Mouse (Mus musculus): ENCODE measurements around the gene C2cd3.

- TF ChIP-seq CTCF (IDR thresholded peaks at IDR 0.05; ENCODE audit: control insufficient read depth, insufficient read depth, insufficient replicate concordance, low read depth, low read length) (no peak), POLR2A (IDR thresholded peaks at IDR 0.05; ENCODE audit: control insufficient read depth, low read depth, low read length) (no peak)
Measured at GRCm38 (mm10) chr7:100472777-100473176, 100.7 kb downstream of the C2cd3 start, which contains the start of gene Ucp3.
